ENCODE assay signal across 10 mouse cellular contexts in genomic region chr11:85838424-85839257, GRCm38 (mm10). TPM values are rescaled to one million over a fixed set of nuclear protein-coding genes. Genes with fewer than 3 reads are reported as not detected.
DNase-seq lines count a peak whose midpoint lies in the region; ATAC-seq and TF ChIP-seq lines count a peak whose summit lies in the region.
"Had no signal": no experiment of that assay in that cellular context is flagged by ENCODE, and none has a peak within 500 bp of the region (broad histone marks: within the 10 kb centered on the region; RNA-seq: fewer than 3 reads in every experiment).

No protein-coding gene starts in this region.

- peaks cover 12% of the 10 kb centered on the region for H3K4me1 ChIP-seq in lung, embryonic 16.5 days (replicated peaks; ENCODE audit: control insufficient read depth, insufficient read depth, low read length)
- peaks cover 32% of the 10 kb centered on the region for H3K4me1 ChIP-seq in intestine, embryonic 15.5 days (replicated peaks)
- peaks cover 16% of the 10 kb centered on the region for H3K4me1 ChIP-seq in small intestine, adult 2 months (ENCODE audit: control insufficient read depth, insufficient read depth, insufficient read length, low read length)

- H3K27ac ChIP-seq in lung, embryonic 16.5 days (ENCODE audit: low read length): peak overlapping the region; percentile 96
- 0 out of 2 replicates have a peak overlapping the region, but pooled peaks have one; percentile 34 for H3K27ac ChIP-seq in intestine, embryonic 15.5 days
- peak overlapping the region; percentile 51 for H3K27ac ChIP-seq in small intestine, adult 2 months (ENCODE audit: insufficient read depth, low read depth, low read length)

- H3K27me3 ChIP-seq in lung, embryonic 16.5 days (ENCODE audit: control insufficient read depth, insufficient read depth, low read depth, low read length): peaks cover 63% of the 10 kb centered on the region
- peaks cover 84% of the 10 kb centered on the region for H3K27me3 ChIP-seq in intestine, embryonic 15.5 days (replicated peaks)
- peaks cover 86% of the 10 kb centered on the region for H3K27me3 ChIP-seq in small intestine, adult 2 months (ENCODE audit: control insufficient read depth, insufficient read depth, low read length)

- no peak for TF ChIP-seq CTCF in small intestine, adult 2 months (IDR thresholded peaks at IDR 0.05; ENCODE audit: extremely low read depth, insufficient read length, insufficient replicate concordance, low read depth, low read length)

- H3K9ac ChIP-seq in lung, embryonic 16.5 days (ENCODE audit: low read length): peak overlapping the region; percentile 93
- peak overlapping the region; percentile 46 for H3K9ac ChIP-seq in intestine, embryonic 15.5 days

- DNase-seq in adrenal gland, adult 2 months: peak; percentile 50
- no peak for DNase-seq in adrenal gland, postnatal 25 days
- DNase-seq in lung, postnatal 14 days: no peak
- DNase-seq in thymus, postnatal 10 days (ENCODE audit: low spot score in 2 of 2): no peak
- DNase-seq: adrenal gland, adult 8-10 months had no signal

- WGBS in lung, embryonic 16.5 days: 12% methylated on average over 20 of the region's 20 CpGs
- 37% methylated on average over 18 of the region's 20 CpGs for WGBS in intestine, embryonic 15.5 days
- WGBS in small intestine, adult 2 months: 46% methylated on average over 20 of the region's 20 CpGs

- H3K9me3 ChIP-seq in lung, embryonic 16.5 days (ENCODE audit: control insufficient read depth, low read length): no peaks in the 10 kb centered on the region
- H3K9me3 ChIP-seq in intestine, embryonic 15.5 days: no peaks in the 10 kb centered on the region

- TF ChIP-seq POLR2A in small intestine, adult 2 months (IDR thresholded peaks at IDR 0.05; ENCODE audit: low read depth, low read length): no peak

- H3K36me3 ChIP-seq in lung, embryonic 16.5 days (ENCODE audit: control insufficient read depth, insufficient read depth, low read length): peaks cover 3% of the 10 kb centered on the region; the same call in 1 of the 2 replicates
- H3K36me3 ChIP-seq in intestine, embryonic 15.5 days: no peaks in the 10 kb centered on the region
- H3K36me3 ChIP-seq in small intestine, adult 2 months (ENCODE audit: control insufficient read depth, insufficient read depth, low read length): no peaks in the 10 kb centered on the region

- peak overlapping the region; percentile 91 for H3K4me2 ChIP-seq in lung, embryonic 16.5 days (ENCODE audit: low read depth, low read length)
- H3K4me2 ChIP-seq in intestine, embryonic 15.5 days (replicated peaks): peak overlapping the region; percentile 94

- ATAC-seq in lung, embryonic 16.5 days (ENCODE audit: low read depth): no peak
- ATAC-seq in intestine, embryonic 15.5 days: no peak
- no peak for ATAC-seq in granulocyte monocyte progenitor cell, adult 5-6 weeks (replicated peaks; ENCODE audit: poor library complexity, severe bottlenecking)

- peak overlapping the region; percentile 73 for H3K4me3 ChIP-seq in lung, embryonic 16.5 days (ENCODE audit: low read length)
- peak overlapping the region; percentile 59 for H3K4me3 ChIP-seq in intestine, embryonic 15.5 days (replicated peaks)
- H3K4me3 ChIP-seq in small intestine, adult 2 months (ENCODE audit: low read depth, low read length): peak overlapping the region; percentile 54

RNA-seq across cellular contexts. Expression of gene Tbx2, which starts 6.3 kb away (rescaled TPM):
- 10 to 100 TPM; 16.8 to 29.0 TPM for total RNA-seq in adrenal gland, adult 2 months (2021)
- 54.5 and 56.0 TPM in 2 replicates for polyA plus RNA-seq in adrenal gland, adult 2 months (2012; rRNA removed)
- total RNA-seq in adrenal gland, postnatal 25 days (2021): 25.6 and 27.5 TPM in 2 replicates
- polyA plus RNA-seq in lung, embryonic 16.5 days (2015; fragmentation: Nextera tagmentation; extraction: Ambion mirVana): 24.6 and 25.1 TPM in 2 replicates
- polyA plus RNA-seq in intestine, embryonic 15.5 days (2015; fragmentation: Nextera tagmentation; extraction: Ambion mirVana): 4.9 and 5.6 TPM in 2 replicates
- polyA plus RNA-seq in small intestine, adult 2 months (2012; rRNA removed): 10.2 and 19.7 TPM in 2 replicates
- 0.11 TPM in 1 of 2 replicates, not detected in the other for total RNA-seq in granulocyte monocyte progenitor cell, adult 5-6 weeks (2014; fragmentation: Nextera tagmentation)
- not detected in 2 replicates for total RNA-seq in granulocyte monocyte progenitor cell, adult 5-6 weeks (2017)

RNA-seq across cellular contexts. Expression of gene Gm11444, which starts 11.5 kb away (rescaled TPM):
- not detected for total RNA-seq in adrenal gland, adult 2 months (2021)
- polyA plus RNA-seq in adrenal gland, adult 2 months (2012; rRNA removed): not detected in 2 replicates
- not detected in 2 replicates for total RNA-seq in adrenal gland, postnatal 25 days (2021)
- polyA plus RNA-seq in lung, embryonic 16.5 days (2015; fragmentation: Nextera tagmentation; extraction: Ambion mirVana): not detected in 2 replicates
- polyA plus RNA-seq in intestine, embryonic 15.5 days (2015; fragmentation: Nextera tagmentation; extraction: Ambion mirVana): not detected in 2 replicates
- not detected in 2 replicates for polyA plus RNA-seq in small intestine, adult 2 months (2012; rRNA removed)
- not detected in 2 replicates for total RNA-seq in granulocyte monocyte progenitor cell, adult 5-6 weeks (2014; fragmentation: Nextera tagmentation)
- not detected in 2 replicates for total RNA-seq in granulocyte monocyte progenitor cell, adult 5-6 weeks (2017)
- total RNA-seq: adrenal gland, adult 8-10 months had no signal
- polyA plus RNA-seq: urinary bladder, adult 2 months had no signal

RNA-seq across cellular contexts. Expression of gene Tbx4, which starts 47.6 kb away (rescaled TPM):
- under 1 TPM in 1 of 2 experiments, not detected in 1; 0.10 TPM for total RNA-seq in adrenal gland, adult 2 months (2021)
- 0.10 and 0.27 TPM in 2 replicates for polyA plus RNA-seq in adrenal gland, adult 2 months (2012; rRNA removed)
- not detected in 2 replicates for total RNA-seq in adrenal gland, postnatal 25 days (2021)
- polyA plus RNA-seq in lung, embryonic 16.5 days (2015; fragmentation: Nextera tagmentation; extraction: Ambion mirVana): 61.4 and 70.5 TPM in 2 replicates
- polyA plus RNA-seq in intestine, embryonic 15.5 days (2015; fragmentation: Nextera tagmentation; extraction: Ambion mirVana): 0.16 TPM in 1 of 2 replicates, not detected in the other
- polyA plus RNA-seq in small intestine, adult 2 months (2012; rRNA removed): 0.23 and 0.34 TPM in 2 replicates
- total RNA-seq in granulocyte monocyte progenitor cell, adult 5-6 weeks (2014; fragmentation: Nextera tagmentation): not detected in 2 replicates
- not detected in 2 replicates for total RNA-seq in granulocyte monocyte progenitor cell, adult 5-6 weeks (2017)

Comparison
In these comparisons a context has a peak if more than half of its experiments do, and no peak if none do; other contexts are left out.
1. H3K27ac ChIP-seq: peak in every context shown above with its lines; median percentile 96 in lung, embryonic 16.5 days; 51 in small intestine, adult 2 months; 34 in intestine, embryonic 15.5 days.
2. RNA of gene Tbx4, which starts 47.6 kb away (polyA plus RNA-seq): 61.4 to 70.5 TPM in lung, embryonic 16.5 days; 0.23 to 0.34 TPM in small intestine, adult 2 months, 0.10 to 0.27 TPM in adrenal gland, adult 2 months and 0.16 TPM in intestine, embryonic 15.5 days; every median in the first group is over 10 times any median in the second.
3. Peak in every context shown above with its lines, with median percentiles within 50 percentile points of each other: H3K4me3 ChIP-seq.